Mouse (Mus musculus): ENCODE measurements at regions not wholly inside any gene's neighbourhood (a gene's known extent, or its start where the extent isn't known, plus 50 kb on each side); places are given as distances from the start of the nearest gene placed in this dataset.

DNA sequence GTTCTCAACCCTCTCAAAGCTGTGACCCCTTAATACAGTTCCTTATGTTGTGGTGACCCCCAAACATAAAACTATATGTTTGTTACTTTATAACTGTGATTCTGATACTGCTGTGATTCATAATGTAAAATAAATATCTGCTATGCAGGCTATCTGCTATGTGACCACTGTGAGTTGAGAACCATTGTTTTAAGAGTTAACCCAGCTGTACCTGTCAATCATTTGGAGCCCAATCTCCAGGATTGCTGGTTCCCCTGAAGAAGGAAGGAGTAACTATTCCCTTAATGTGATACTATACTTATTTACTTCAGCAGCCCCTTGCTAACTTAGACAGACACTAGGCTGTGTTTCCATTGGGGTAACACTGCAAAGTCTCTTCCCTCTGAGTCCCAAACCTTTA, 400.5 kb downstream of the Nbas start:
- H3K4me2 ChIP-seq (ENCODE audit: low read depth, low read length) = no peak overlapping the region
- H3K27ac ChIP-seq (ENCODE audit: low read length) = no peak overlapping the region
- H3K9ac ChIP-seq (ENCODE audit: low read length) = no peak overlapping the region
- no peak overlapping the region for H3K4me3 ChIP-seq (ENCODE audit: low read length)
- no peaks in the 10 kb centered on the region for H3K36me3 ChIP-seq (ENCODE audit: control insufficient read depth, insufficient read depth)
- no peaks in the 10 kb centered on the region for H3K4me1 ChIP-seq (ENCODE audit: control insufficient read depth, insufficient read depth, low read length)
- no peak for ATAC-seq (replicated peaks; ENCODE audit: extremely low read depth, insufficient read depth, low FRiP score)
- H3K9me3 ChIP-seq (replicated peaks; ENCODE audit: control insufficient read depth, low read length) = no peaks in the 10 kb centered on the region
- H3K27me3 ChIP-seq (ENCODE audit: control insufficient read depth, insufficient read depth, low read length) = no peaks in the 10 kb centered on the region

DNA sequence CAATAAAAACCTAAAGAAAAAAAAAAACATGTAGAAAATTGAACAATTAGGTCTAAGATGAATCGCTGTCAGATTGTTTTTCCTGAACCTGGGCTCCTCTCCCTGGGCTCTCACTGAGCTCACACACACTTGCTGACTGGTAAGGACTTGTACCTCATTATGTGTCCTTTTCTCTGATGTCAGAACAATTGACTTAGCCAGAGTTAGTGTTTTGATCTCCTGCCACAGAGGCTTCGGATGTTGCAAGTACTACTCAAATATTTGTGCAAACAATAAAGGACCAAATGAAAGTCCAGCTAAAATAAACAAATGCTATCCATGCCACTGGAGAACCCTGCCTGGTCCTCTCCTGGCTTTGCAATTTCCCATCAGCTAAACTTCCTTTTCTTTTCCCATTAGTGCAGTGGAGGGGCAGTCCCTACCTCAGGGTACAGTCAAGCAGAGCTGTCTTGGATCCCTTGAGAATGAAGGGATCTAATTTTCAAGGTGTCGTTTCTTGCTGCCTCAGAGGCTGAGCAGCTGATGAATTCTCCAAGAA, 399.6 kb downstream of the Nbas start:
- H3K9ac ChIP-seq (ENCODE audit: low read length) = no peak overlapping the region
- no peak for ATAC-seq (replicated peaks; ENCODE audit: extremely low read depth, insufficient read depth, low FRiP score)
- no peaks in the 10 kb centered on the region for H3K27me3 ChIP-seq (ENCODE audit: control insufficient read depth, insufficient read depth, low read length)
- H3K27ac ChIP-seq (ENCODE audit: low read length) = no peak overlapping the region
- 58% methylated on average over 3 of the region's 3 CpGs for WGBS
- no peaks in the 10 kb centered on the region for H3K9me3 ChIP-seq (replicated peaks; ENCODE audit: control insufficient read depth, low read length)
- no peaks in the 10 kb centered on the region for H3K36me3 ChIP-seq (ENCODE audit: control insufficient read depth, insufficient read depth)
- H3K4me2 ChIP-seq (ENCODE audit: low read depth, low read length) = no peak overlapping the region
- no peak overlapping the region for H3K4me3 ChIP-seq (ENCODE audit: low read length)
- H3K4me1 ChIP-seq (ENCODE audit: control insufficient read depth, insufficient read depth, low read length) = no peaks in the 10 kb centered on the region

DNA sequence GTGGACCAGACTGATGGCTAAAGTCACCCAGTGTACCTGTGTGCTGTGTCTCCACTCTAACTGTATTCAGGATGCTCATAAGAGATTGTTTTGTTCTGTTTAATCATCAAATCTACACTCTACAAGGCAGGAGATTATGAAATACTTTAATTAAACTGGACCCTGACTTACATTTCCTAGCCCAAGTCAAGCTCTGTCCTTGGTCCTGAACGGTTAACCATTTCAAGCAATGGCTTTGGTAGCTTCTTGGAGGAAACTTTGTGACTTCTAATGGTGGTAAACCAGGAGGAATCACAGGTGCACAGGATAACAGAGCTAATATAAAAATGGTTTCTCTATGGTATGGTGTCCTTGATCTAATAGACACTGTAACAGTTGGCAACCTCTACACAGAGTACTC, 370.4 kb downstream of the Nbas start:
- H3K9me3 ChIP-seq (replicated peaks; ENCODE audit: control insufficient read depth, low read length) = no peaks in the 10 kb centered on the region
- H3K4me1 ChIP-seq (ENCODE audit: control insufficient read depth, insufficient read depth, low read length) = no peaks in the 10 kb centered on the region
- H3K4me3 ChIP-seq (ENCODE audit: low read length) = no peak overlapping the region
- H3K27ac ChIP-seq (ENCODE audit: low read length) = no peak overlapping the region
- no peaks in the 10 kb centered on the region for H3K27me3 ChIP-seq (ENCODE audit: control insufficient read depth, insufficient read depth, low read length)
- no peak overlapping the region for H3K9ac ChIP-seq (ENCODE audit: low read length)
- H3K4me2 ChIP-seq (ENCODE audit: low read depth, low read length) = no peak overlapping the region
- 43% methylated on average over 1 of the region's 1 CpGs for WGBS
- ATAC-seq (replicated peaks; ENCODE audit: extremely low read depth, insufficient read depth, low FRiP score) = no peak
- no peaks in the 10 kb centered on the region for H3K36me3 ChIP-seq (ENCODE audit: control insufficient read depth, insufficient read depth)
